Mouse (Mus musculus) forebrain, embryonic 12.5 days (tissue): ENCODE results near the gene Ngfr. TPM values are rescaled to one million over a fixed set of nuclear protein-coding genes. Genes with fewer than 3 reads are reported as not detected.
"Not testable (repeated sequence)": the region's sequence is repeated elsewhere in the genome, so short reads cannot be mapped to it uniquely, and the experiment has no call there.

ENCODE experiments used
- ATAC-seq: fragments of 200-750 bp; cut with Nextera tagmentation; 2 replicates; pipeline ENCODE4 v1.8.0; 2017; ENCODE audit warnings: moderate TSS enrichment; ENCODE audit not compliant: low FRiP score
- H3K27ac ChIP-seq: fragments of 300-500 bp; sonication (generic); 2 replicates; pipeline ENCODE4 v1.5.1; 2016; ENCODE audit warnings: mild to moderate bottlenecking
- H3K27me3 ChIP-seq: fragments of 300-500 bp; sonication (generic); 2 replicates; pipeline ENCODE4 v1.6.1; 2016; ENCODE audit warnings: mild to moderate bottlenecking
- H3K36me3 ChIP-seq: fragments of 300-500 bp; sonication (generic); replicated peaks from 2 replicates; pipeline ENCODE4 v1.6.1; 2016; ENCODE audit warnings: mild to moderate bottlenecking
- H3K4me1 ChIP-seq: fragments of 300-500 bp; sonication (generic); 2 replicates; pipeline ENCODE4 v1.6.1; 2016
- H3K4me2 ChIP-seq: fragments of 300-500 bp; sonication (generic); 2 replicates; pipeline ENCODE4 v1.6.1; 2016; ENCODE audit warnings: mild to moderate bottlenecking, moderate library complexity
- H3K4me3 ChIP-seq: fragments of 300-500 bp; sonication (generic); replicated peaks from 2 replicates; pipeline ENCODE4 v1.5.1; 2016; ENCODE audit warnings: mild to moderate bottlenecking
- H3K9ac ChIP-seq: fragments of 300-500 bp; sonication (generic); 2 replicates; pipeline ENCODE4 v1.6.1; 2016; ENCODE audit warnings: mild to moderate bottlenecking
- H3K9me3 ChIP-seq: fragments of 300-500 bp; sonication (generic); 2 replicates; pipeline ENCODE4 v1.6.1; 2016
- WGBS: fragments of 180-500 bp; shearing (Covaris S2); methylation state at CpG from one replicate; pipeline ENCODE4 v1.1.7; 2016; 5-methylcytosine and 5-hydroxymethylcytosine counted together
- polyA plus RNA-seq: library from polyadenylated mRNA; unstranded; fragments of >200 nt; fragmentation: Nextera tagmentation; extraction: Ambion mirVana; gene quantifications from 2 replicates; pipeline ENCODE4 v1.2.1, GENCODE M21; 2016

Ngfr gene
- polyA plus RNA-seq, 1 experiment from 2014 or later, result 10.9 TPM

DNA sequence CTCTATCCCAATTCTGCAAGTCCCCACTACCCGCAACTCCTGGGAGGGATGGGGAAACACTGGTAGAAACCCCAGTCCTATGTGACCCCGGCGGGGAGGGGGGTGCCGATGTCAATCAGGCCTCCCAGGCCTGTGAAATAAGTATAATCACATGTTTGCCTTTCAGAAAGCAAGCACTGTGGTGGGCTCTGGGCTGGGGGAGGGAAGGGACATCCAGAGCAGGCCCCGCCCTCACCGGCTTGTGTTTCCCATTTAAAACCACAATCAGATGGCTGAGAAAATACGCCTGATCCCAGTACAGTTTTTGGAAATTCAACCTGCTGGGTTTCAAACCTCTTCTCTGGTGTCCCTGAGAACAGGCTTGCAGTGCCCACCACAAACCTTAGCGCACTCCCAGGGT lies 27.2 kb upstream of the Ngfr start:
- no peak for ATAC-seq
- Histone ChIP-seq H3K27me3 (peaks cover 23% of the 10 kb centered on the region; the same call in 1 of the 2 replicates), H3K27ac (no peak overlapping the region), H3K9ac (no peak overlapping the region), H3K36me3 (no peaks in the 10 kb centered on the region), H3K4me2 (no peak overlapping the region), H3K4me3 (no peak overlapping the region), H3K4me1 (peaks cover 7% of the 10 kb centered on the region; the same call in 1 of the 2 replicates), H3K9me3 (no peaks in the 10 kb centered on the region)
- WGBS, result 82% methylated on average over 8 of the region's 8 CpGs

DNA sequence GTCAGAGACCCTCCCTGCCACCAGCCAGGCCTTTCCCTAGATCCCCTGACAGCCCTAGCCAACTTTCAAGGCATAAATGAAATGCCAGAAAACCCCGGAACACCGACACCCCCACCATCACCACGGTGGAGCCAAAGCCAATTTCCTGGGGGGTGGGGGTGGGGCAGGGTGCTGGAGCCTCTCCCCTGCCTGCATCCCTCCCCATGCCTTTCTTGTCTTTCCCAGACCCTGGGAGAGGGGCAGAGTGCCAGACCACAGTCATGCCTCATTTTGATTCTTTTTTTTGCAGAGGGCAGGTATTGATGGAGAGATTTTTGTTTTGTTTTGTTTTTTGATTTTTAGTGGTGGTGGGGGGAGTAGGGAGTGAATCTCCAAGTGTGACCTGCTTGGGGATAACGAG lies 23.7 kb upstream of the Ngfr start:
- Histone ChIP-seq H3K4me1 (peaks cover 7% of the 10 kb centered on the region; the same call in 1 of the 2 replicates), H3K9ac (no peak overlapping the region), H3K27me3 (peaks cover 18% of the 10 kb centered on the region; the same call in 1 of the 2 replicates), H3K36me3 (no peaks in the 10 kb centered on the region), H3K4me2 (no peak overlapping the region), H3K9me3 (no peaks in the 10 kb centered on the region), H3K27ac (no peak overlapping the region), H3K4me3 (no peak overlapping the region)
- ATAC-seq, result no peak
- 33% methylated on average over 4 of the region's 4 CpGs for whole genome bisulfite sequencing

GRCm38 (mm10) chr11:95610391-95610902 lies 22.9 kb upstream of the Ngfr start:
- no peaks in the 10 kb centered on the region for H3K9me3 ChIP-seq
- peaks cover 18% of the 10 kb centered on the region; the same call in 1 of the 2 replicates for H3K27me3 ChIP-seq
- H3K27ac ChIP-seq, result no peak overlapping the region
- H3K4me3 ChIP-seq, result peak overlapping the region; percentile 23
- 0 out of 2 replicates have a peak overlapping the region, but pooled peaks have one; percentile 21 for H3K9ac ChIP-seq
- WGBS, result 22% methylated on average over 15 of the region's 15 CpGs
- H3K4me2 ChIP-seq, result peak overlapping the region; percentile 44
- ATAC-seq, result no peak
- H3K4me1 ChIP-seq, result peaks cover 7% of the 10 kb centered on the region; the same call in 1 of the 2 replicates
- H3K36me3 ChIP-seq, result no peaks in the 10 kb centered on the region

DNA sequence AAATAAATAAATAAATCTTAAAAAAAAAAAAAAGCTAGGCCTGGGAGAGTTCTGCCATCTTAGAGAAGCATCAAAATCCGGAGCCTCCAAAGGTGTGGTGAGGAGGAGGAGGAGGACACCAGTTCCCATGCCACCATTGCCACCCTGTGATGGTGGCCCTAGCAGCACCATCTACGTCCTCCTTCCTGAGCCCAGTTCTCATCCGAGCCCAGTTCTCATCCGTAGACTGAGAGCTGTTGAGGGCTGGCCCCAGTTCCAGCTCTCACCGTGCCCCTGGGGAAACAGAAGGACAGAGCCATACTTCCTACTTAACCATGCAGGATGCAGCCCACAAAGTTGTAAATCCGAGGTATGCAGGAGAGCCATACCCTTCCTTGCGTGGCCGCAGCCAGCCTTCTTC lies 22.4 kb upstream of the Ngfr start:
- H3K4me2 ChIP-seq, result peak overlapping the region; percentile 44
- no peak overlapping the region for H3K27ac ChIP-seq
- ATAC-seq, result no peak
- WGBS, result 55% methylated on average over 8 of the region's 8 CpGs
- no peaks in the 10 kb centered on the region for H3K36me3 ChIP-seq
- H3K9ac ChIP-seq, result 0 out of 2 replicates have a peak overlapping the region, but pooled peaks have one; percentile 21
- H3K4me1 ChIP-seq, result peaks cover 7% of the 10 kb centered on the region; the same call in 1 of the 2 replicates
- H3K4me3 ChIP-seq, result no peak overlapping the region; the same call in 1 of the 2 replicates
- peaks cover 18% of the 10 kb centered on the region; the same call in 1 of the 2 replicates for H3K27me3 ChIP-seq
- no peaks in the 10 kb centered on the region for H3K9me3 ChIP-seq

GRCm38 (mm10) chr11:95607286-95607685 lies 19.8 kb upstream of the Ngfr start:
- 97% methylated on average over 3 of the region's 5 CpGs for WGBS
- not testable (repeated sequence) for H3K9me3 ChIP-seq, H3K9ac ChIP-seq, H3K4me1 ChIP-seq, ATAC-seq, H3K36me3 ChIP-seq, H3K4me2 ChIP-seq, H3K27ac ChIP-seq, H3K4me3 ChIP-seq
- H3K27me3 ChIP-seq, result peaks cover 18% of the 10 kb centered on the region; the same call in 1 of the 2 replicates

GRCm38 (mm10) chr11:95598214-95599062 lies 10.9 kb upstream of the Ngfr start:
- H3K4me1 ChIP-seq, result peaks cover 37% of the 10 kb centered on the region
- peak overlapping the region; percentile 27; the same call in 1 of the 2 replicates for H3K4me2 ChIP-seq
- H3K4me3 ChIP-seq, result no peak overlapping the region
- H3K27me3 ChIP-seq, result peaks cover 70% of the 10 kb centered on the region
- H3K9ac ChIP-seq, result no peak overlapping the region
- H3K36me3 ChIP-seq, result no peaks in the 10 kb centered on the region
- 29% methylated on average over 14 of the region's 14 CpGs for WGBS
- ATAC-seq, result no peak
- H3K9me3 ChIP-seq, result no peaks in the 10 kb centered on the region
- H3K27ac ChIP-seq, result no peak overlapping the region

GRCm38 (mm10) chr11:95597741-95598140 lies 10.2 kb upstream of the Ngfr start:
- Histone ChIP-seq H3K9ac (no peak overlapping the region), H3K9me3 (no peaks in the 10 kb centered on the region), H3K27ac (no peak overlapping the region), H3K4me3 (no peak overlapping the region), H3K4me2 (peak overlapping the region; percentile 27), H3K4me1 (peaks cover 37% of the 10 kb centered on the region), H3K27me3 (peaks cover 77% of the 10 kb centered on the region), H3K36me3 (no peaks in the 10 kb centered on the region)
- WGBS, result 23% methylated on average over 13 of the region's 13 CpGs
- ATAC-seq, result no peak

DNA sequence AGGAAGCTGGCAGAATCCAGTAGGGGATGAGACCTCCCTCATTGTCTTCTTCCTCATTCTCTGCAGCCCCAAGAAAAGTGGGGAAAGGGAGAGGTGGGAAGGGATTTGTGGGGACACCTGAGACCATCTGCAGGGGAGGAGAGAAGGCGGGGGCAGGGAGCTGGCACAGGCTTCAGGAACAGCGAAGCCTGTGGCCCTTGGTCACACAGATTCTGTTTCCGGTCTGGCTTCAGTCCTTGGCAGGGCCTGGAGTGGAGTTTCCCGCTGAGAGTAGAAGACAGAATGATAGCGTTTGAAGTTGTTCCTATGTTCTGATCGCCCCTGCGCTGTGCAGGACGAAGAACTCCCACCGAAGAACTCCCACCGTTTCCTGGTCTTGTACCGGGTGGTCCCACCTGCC lies 9.2 kb upstream of the Ngfr start:
- Histone ChIP-seq H3K4me2 (no peak overlapping the region), H3K9me3 (no peaks in the 10 kb centered on the region), H3K9ac (no peak overlapping the region), H3K27me3 (peaks cover 85% of the 10 kb centered on the region), H3K4me1 (peaks cover 37% of the 10 kb centered on the region), H3K4me3 (no peak overlapping the region), H3K36me3 (no peaks in the 10 kb centered on the region), H3K27ac (no peak overlapping the region)
- no peak for ATAC-seq
- whole genome bisulfite sequencing, result 42% methylated on average over 11 of the region's 11 CpGs

GRCm38 (mm10) chr11:95596150-95596515 lies 8.6 kb upstream of the Ngfr start:
- no peaks in the 10 kb centered on the region for H3K36me3 ChIP-seq
- no peak overlapping the region for H3K4me3 ChIP-seq
- no peaks in the 10 kb centered on the region for H3K9me3 ChIP-seq
- no peak overlapping the region for H3K27ac ChIP-seq
- WGBS, result 31% methylated on average over 5 of the region's 5 CpGs
- no peak for ATAC-seq
- H3K4me1 ChIP-seq, result peaks cover 37% of the 10 kb centered on the region
- H3K27me3 ChIP-seq, result peaks cover 90% of the 10 kb centered on the region
- H3K9ac ChIP-seq, result no peak overlapping the region
- H3K4me2 ChIP-seq, result no peak overlapping the region

GRCm38 (mm10) chr11:95595438-95596149 lies 8.1 kb upstream of the Ngfr start:
- no peak overlapping the region for H3K9ac ChIP-seq
- H3K27me3 ChIP-seq, result peaks cover 92% of the 10 kb centered on the region
- 18% methylated on average over 10 of the region's 10 CpGs for WGBS

GRCm38 (mm10) chr11:95594686-95595212 lies 7.2 kb upstream of the Ngfr start:
- no peak overlapping the region for H3K27ac ChIP-seq
- H3K4me1 ChIP-seq, result peaks cover 37% of the 10 kb centered on the region
- 18% methylated on average over 13 of the region's 13 CpGs for WGBS
- ATAC-seq, result no peak
- H3K36me3 ChIP-seq, result no peaks in the 10 kb centered on the region
- no peak overlapping the region for H3K4me3 ChIP-seq
- no peak overlapping the region for H3K4me2 ChIP-seq
- no peaks in the 10 kb centered on the region for H3K9me3 ChIP-seq
- peaks cover 90% of the 10 kb centered on the region for H3K27me3 ChIP-seq
- no peak overlapping the region for H3K9ac ChIP-seq

More at GRCm38 (mm10) chr11:95595438-95596149, 8.1 kb upstream of the Ngfr start:
- Histone ChIP-seq H3K4me1 (peaks cover 37% of the 10 kb centered on the region), H3K9me3 (no peaks in the 10 kb centered on the region), H3K36me3 (no peaks in the 10 kb centered on the region), H3K4me3 (no peak overlapping the region), H3K4me2 (no peak overlapping the region), H3K27ac (no peak overlapping the region)
- no peak for ATAC-seq

DNA sequence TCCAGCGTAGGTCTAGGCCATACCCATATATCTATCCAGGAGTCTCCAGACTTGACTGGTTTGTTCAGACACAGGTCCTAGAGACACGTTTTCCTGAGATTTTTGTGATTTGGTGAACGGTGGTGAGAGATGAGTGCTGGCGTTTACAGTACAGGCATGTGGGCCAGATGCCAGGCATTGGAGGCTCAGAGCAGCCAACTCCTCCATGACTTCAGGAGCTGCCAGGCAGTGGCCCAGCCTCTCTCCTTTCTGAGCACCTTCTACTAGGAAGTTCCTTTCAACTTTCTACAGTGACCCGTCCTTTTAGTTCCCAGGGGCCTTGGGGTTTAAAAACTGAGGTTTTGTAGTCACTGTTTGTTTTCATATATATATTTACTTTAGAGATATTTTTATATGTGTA lies 6.0 kb upstream of the Ngfr start:
- ATAC-seq, result no peak
- Histone ChIP-seq H3K4me3 (no peak overlapping the region), H3K9ac (no peak overlapping the region), H3K27ac (no peak overlapping the region), H3K4me2 (no peak overlapping the region), H3K4me1 (peaks cover 37% of the 10 kb centered on the region), H3K36me3 (no peaks in the 10 kb centered on the region), H3K9me3 (no peaks in the 10 kb centered on the region), H3K27me3 (peaks cover 90% of the 10 kb centered on the region)
- WGBS, result 85% methylated on average over 5 of the region's 5 CpGs
